Mouse (Mus musculus) adrenal gland (tissue): ENCODE results near the gene Ensa.
"Not testable (repeated sequence)": the region's sequence is repeated elsewhere in the genome, so short reads cannot be mapped to it uniquely, and the experiment has no call there.

Experiments
- intact Hi-C: fragments of 180-260 bp; cut with DNase I; formaldehyde crosslinking; loops from one replicate; pipeline ENCODE4 v1.15.1; 2025
- long read RNA-seq, 2 experiments: library from polyadenylated mRNA; unstranded; transcript quantifications; one replicate each; pipeline ENCODE4 v2.0.0; 2020; ENCODE audit warnings: borderline replicate concordance in 1 of 2; ENCODE audit not compliant: insufficient replicate concordance in 1 of 2

Gene Ensa
- long read RNA-seq, experiment 1, transcript Ensa-201 (3 exons, 3,845 nt) = minor isoform, 6 of 27 reads
- long read RNA-seq, experiment 1, transcript Ensa-202 (4 exons, 1,130 nt) = major isoform, 15 of 27 reads
- long read RNA-seq, experiment 1, partial matches to known transcripts = 0 of 27 reads
- long read RNA-seq, experiment 1, other reads (novel, unspliced or antisense) = 4 of 27 reads
- long read RNA-seq, experiment 2, transcript Ensa-204 (1 exons, 998 nt) = minor isoform, 5 of 35 reads
- long read RNA-seq, experiment 2, transcript Ensa-201 (3 exons, 3,845 nt) = major isoform, 16 of 35 reads
- long read RNA-seq, experiment 2, transcript Ensa-202 (4 exons, 1,130 nt) = minor isoform, 8 of 35 reads
- long read RNA-seq, experiment 2, partial matches to known transcripts = 2 of 35 reads
- long read RNA-seq, experiment 2, other reads (novel, unspliced or antisense) = 0 of 35 reads

- intact Hi-C loops = no loop called here
Measured at GRCm38 (mm10) chr3:95624628-95625503, at the start of gene Ensa. Ensa (plus strand) TSS chr3:95624993.

GRCm38 (mm10) chr3:95587754-95588603 lies 36.8 kb upstream of the Ensa start:
- intact Hi-C loops = no loop called here

DNA sequence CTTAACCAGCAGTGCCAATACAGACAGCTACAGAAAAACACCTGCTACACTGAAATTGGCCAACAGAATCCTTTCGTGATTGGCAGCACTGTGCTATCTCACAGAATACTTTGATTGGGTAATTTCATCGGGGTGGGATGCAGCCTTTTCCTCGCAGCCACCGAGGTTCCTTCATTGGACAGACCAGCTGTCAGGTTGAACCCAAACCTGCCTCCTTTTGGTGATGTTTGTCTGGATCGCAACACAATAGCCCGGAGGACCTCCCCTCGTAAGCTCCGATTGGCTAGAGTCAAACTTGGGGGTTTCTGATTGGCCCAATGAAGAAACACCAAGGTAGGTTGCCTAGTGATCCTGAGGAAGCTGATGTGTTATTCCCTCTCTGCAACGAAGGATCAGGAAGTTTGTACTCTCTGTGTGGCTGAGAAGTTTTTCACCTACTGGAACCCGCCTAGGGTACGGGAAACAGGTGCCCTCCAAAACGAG lies 36.1 kb upstream of the Ensa start, which contains the start of gene Golph3l:
Gene Golph3l, plus strand, starts transcription at position 331 of the 483 bp plus-strand sequence.
- intact Hi-C loops = no loop called here

DNA sequence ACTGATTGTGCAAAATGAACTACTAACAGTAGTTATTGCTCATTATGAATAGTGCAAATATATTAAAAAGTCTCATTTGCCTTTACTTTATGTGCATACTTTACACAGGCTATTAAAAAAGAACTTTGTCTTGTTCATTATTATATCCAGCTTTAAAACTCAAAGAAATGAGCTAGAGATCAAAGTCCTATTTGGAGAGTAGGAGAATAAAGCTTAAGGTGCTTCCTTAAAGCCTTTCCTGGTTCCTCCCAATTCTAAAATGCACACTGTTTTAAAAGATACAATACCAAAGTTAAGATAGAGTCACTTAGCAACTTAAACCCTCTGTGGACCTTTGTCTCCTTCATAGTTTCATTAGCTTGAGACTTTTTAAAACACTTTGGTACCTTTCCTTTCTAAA lies 26.1 kb upstream of the Ensa start:
- intact Hi-C loops = no loop called here

GRCm38 (mm10) chr3:95601287-95601686 lies 23.5 kb upstream of the Ensa start:
- intact Hi-C loops = no loop called here

DNA sequence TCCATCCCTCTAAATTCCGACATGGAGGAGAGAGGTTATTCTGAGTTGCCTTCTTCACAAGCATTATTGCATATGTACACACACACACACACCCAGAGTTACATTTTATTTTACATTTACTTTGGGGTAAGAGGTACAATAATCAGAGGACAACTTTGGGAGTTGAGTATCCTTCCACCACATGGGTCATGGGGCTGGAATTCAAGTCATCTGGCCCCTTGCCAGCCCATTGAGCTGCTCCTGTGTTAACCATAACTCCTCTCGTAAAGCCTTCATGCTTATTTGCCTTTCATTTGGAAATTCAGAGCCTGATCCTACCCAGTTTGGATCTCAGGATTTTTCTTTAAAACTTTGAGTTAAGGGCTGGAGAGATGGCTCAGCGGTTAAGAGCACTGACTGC lies 18.7 kb upstream of the Ensa start:
- intact Hi-C loops = no loop called here

DNA sequence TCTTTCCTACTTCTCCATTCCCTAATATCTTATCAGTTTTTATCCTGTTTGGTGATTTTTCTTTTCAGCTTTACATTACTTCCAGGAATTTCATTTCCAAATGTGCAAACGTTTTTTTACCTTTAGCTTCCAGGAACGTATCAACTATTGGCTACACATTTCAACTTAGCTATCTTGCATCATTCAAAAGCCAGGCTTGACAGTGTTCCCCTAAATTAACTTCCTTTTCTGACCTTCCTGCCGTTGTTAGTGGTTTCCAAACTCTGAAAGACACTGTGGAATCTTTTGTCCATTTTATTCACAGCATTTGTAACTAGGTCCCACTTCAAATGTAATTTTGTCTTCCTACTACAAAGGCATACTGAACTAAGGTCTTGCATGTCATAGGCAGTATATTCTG lies 15.6 kb upstream of the Ensa start:
- intact Hi-C loops = no loop called here

- intact Hi-C loops = no loop called here
Measured at GRCm38 (mm10) chr3:95613996-95614395, 10.8 kb upstream of the Ensa start.

DNA sequence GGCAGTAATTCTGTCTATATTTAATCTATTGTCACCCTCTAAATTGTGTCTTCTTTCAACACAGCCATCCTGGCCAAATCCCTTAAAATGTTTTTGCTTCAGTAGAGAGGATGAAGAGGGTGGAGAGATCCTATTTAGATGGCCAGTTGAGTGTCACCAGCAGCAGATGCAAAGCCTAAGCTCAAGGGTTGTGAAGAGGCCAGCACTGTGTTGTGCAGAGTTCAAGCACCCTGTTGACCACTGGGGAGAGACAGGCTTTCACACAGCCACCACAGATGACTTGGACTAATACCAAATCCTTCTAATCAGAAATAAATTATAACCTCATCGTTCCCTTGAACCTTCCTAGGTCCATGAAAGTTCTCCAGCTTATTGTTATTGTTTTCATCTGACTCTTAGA lies 6.3 kb upstream of the Ensa start:
- intact Hi-C loops = no loop called here

GRCm38 (mm10) chr3:95621241-95621640 lies 3.6 kb upstream of the Ensa start:
- intact Hi-C loops = no loop called here

DNA sequence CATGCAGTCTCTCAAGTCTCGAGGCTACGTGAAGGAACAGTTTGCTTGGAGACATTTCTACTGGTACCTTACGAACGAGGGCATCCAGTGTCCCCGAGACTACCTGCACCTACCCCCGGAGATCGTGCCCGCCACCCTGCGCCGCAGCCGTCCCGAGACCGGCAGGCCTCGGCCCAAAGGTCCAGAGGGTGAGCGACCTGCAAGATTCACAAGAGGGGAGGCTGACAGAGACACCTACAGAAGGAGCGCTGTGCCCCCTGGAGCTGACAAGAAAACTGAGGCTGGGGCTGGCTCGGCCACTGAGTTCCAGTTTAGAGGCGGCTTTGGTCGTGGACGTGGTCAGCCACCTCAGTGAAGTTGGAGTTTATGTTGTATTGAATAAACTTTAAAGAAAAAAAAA lies 2.4 kb upstream of the Ensa start:
- intact Hi-C loops = not testable (repeated sequence)

GRCm38 (mm10) chr3:95623551-95623950 lies 1.2 kb upstream of the Ensa start:
- intact Hi-C loops = no loop called here

DNA sequence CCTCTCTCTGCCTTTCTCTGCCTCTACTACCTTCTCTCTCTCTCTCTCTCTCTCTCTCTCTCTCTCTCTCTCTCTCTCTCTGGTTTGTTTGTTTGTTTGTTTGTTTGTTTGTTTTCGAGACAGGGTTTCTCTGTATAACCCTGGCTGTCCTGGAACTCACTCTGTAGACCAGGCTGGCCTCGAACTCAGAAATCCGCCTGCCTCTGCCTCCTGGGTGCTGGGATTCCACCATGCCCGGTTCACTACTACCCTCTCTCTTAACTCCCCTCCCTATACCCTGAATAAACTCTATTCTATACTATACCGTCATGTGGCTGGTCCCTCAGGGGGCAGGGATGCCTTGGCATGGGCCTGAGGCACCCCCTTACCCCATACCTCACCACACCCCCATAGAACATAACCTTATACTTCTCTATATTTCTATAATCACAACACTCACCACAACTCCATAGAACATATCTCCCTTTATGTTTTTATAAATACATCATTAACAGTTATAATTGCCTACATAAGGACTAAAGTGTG lies 740 bp upstream of the Ensa start:
- intact Hi-C loops = not testable (repeated sequence)

DNA sequence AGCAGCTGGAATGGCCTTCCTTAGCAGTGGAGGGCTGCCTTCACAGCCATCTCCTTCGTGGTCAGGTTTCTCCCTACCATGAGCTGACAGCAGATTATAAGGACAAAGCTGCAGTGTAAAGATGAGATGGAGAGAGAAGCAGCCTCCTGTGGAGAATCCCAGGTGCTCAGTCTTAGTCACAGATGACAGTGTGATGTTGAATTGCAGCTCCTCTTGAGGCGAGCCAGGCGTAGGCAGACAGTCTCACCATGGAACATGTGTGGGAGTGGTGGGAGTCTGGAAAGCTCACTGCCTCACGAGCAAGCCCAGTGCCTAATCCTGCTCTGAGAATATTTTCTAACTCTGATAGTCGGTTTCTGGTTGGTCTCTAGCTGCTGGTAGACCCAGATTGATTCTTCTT lies 3.0 kb downstream of the Ensa start:
- intact Hi-C loops = no loop called here

DNA sequence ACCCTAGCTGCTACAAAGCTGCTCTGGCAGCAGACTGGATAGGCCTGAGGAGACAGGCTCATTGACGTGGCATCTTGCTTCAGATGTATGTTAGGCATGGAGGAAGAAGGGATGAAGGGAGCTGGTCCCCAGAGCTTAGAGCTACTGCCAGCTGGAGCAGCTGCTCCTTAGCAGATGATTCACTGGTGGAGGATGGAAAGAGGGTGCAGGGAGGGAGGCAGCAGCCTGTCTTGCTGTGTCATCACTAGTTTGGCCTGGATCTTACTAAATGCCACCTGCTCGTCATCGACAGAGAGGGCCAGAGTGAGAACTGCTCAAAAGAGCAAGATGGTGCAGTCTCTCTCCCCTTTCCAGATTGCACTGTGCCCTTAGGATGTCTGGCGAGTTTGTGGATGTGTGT lies 5.0 kb downstream of the Ensa start:
- intact Hi-C loops = loop anchor here (5.0 kb wide), 1 partner anchor 48 kb away; no protein-coding TSS in a partner anchor

GRCm38 (mm10) chr3:95630856-95631255 lies 6.1 kb downstream of the Ensa start:
- intact Hi-C loops = loop anchor here (5.0 kb wide), 1 partner anchor 46 kb away; no protein-coding TSS in a partner anchor

DNA sequence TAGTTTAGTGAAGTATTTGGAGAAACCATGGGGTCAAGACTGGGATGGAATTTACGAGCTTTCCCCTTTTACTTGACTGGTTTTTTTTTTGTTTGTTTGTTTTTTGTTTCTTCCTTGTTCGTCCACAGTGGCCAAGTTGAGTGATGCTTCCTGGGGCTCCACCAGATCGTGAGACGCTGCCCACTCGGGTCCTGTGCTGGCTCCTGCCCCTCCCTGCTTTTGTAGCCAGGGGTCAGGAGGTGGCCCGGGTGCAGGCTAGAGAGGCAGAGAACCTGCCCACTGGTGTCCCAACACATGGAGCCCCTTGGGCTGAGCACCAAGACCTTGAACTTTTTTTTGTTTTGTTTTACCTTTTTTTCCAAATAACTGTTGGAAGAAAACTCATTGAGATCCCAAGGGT lies 6.5 kb downstream of the Ensa start:
- intact Hi-C loops = loop anchor here (5.0 kb wide), 1 partner anchor 46 kb away; no protein-coding TSS in a partner anchor

GRCm38 (mm10) chr3:95632648-95633588 lies 8.1 kb downstream of the Ensa start:
- intact Hi-C loops = loop anchor here (5.0 kb wide), 1 partner anchor 44 kb away; no protein-coding TSS in a partner anchor

DNA sequence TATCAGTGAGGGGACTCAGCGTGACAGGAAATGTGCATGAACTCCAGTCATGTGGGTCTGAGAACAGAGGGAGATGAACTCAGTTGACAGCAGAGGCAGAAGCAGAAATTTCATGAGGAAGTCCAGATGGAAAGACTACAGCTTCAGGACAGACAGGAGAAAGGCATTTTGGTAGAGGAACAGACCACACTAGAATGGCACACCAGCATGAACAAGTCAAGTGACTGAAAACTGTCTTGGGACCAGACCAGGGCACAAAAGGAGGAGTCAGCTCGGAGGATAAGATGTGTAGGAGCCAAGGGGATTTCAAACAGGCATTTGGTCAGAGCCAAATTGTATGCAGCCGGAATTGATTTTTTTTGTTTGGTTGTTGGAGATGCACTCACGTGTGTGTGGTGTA lies 10.8 kb downstream of the Ensa start:
- intact Hi-C loops = no loop called here
